Mouse (Mus musculus): Measurements from ENCODE around the gene Rpusd3. TPM values are rescaled to one million over a fixed set of nuclear protein-coding genes. Genes with fewer than 3 reads are reported as not detected.

The Rpusd3 gene
- polyA plus RNA-seq, 1 experiment from 2014 or later = 24.0 TPM

- ATAC-seq (replicated peaks; ENCODE audit: low FRiP score) = peak; percentile 84
- Histone ChIP-seq H3K9ac (peak within 1 kb of the TSS; percentile 88), H3K4me3 (replicated peaks) (peak within 1 kb of the TSS; percentile 98), H3K27ac (peak within 1 kb of the TSS; percentile 77), H3K9me3 (replicated peaks) (no peaks in the 10 kb centered on the region), H3K27me3 (no peaks in the 10 kb centered on the region), H3K36me3 (peaks cover 22% of the 10 kb centered on the region), H3K4me1 (peaks cover 28% of the 10 kb centered on the region), H3K4me2 (peak within 1 kb of the TSS; percentile 90)
- WGBS = under 1% methylated on average over 45 of the region's 45 CpGs
Observed at GRCm38 (mm10) chr6:113442442-113443090, 23.4 kb upstream of the Rpusd3 start, which contains the start of gene Jagn1. Gene Jagn1, plus strand, starts transcription at chr6:113442569.

GRCm38 (mm10) chr6:113442087-113442441 is 22.9 kb upstream of the Rpusd3 start:
- H3K4me3 ChIP-seq (replicated peaks) = peak overlapping the region; percentile 98
- H3K36me3 ChIP-seq = peaks cover 17% of the 10 kb centered on the region
- H3K4me2 ChIP-seq = peak overlapping the region; percentile 90
- H3K27ac ChIP-seq = peak overlapping the region; percentile 77
- H3K9ac ChIP-seq = peak overlapping the region; percentile 88
- peaks cover 28% of the 10 kb centered on the region for H3K4me1 ChIP-seq
- WGBS = 39% methylated on average over 9 of the region's 9 CpGs
- no peaks in the 10 kb centered on the region for H3K27me3 ChIP-seq
- no peaks in the 10 kb centered on the region for H3K9me3 ChIP-seq (replicated peaks)
- ATAC-seq (replicated peaks; ENCODE audit: low FRiP score) = peak; percentile 1; the same call in 1 of the 2 replicates

GRCm38 (mm10) chr6:113441147-113441680 is 22.1 kb upstream of the Rpusd3 start:
- WGBS = 54% methylated on average over 7 of the region's 7 CpGs

GRCm38 (mm10) chr6:113440686-113441085 is 21.5 kb upstream of the Rpusd3 start:
- Histone ChIP-seq H3K4me2 (no peak overlapping the region), H3K27ac (no peak overlapping the region), H3K36me3 (peaks cover 7% of the 10 kb centered on the region; the same call in 1 of the 2 replicates), H3K9me3 (replicated peaks) (no peaks in the 10 kb centered on the region), H3K27me3 (no peaks in the 10 kb centered on the region), H3K4me1 (peaks cover 25% of the 10 kb centered on the region), H3K4me3 (replicated peaks) (no peak overlapping the region), H3K9ac (no peak overlapping the region)
- WGBS = 86% methylated on average over 3 of the region's 3 CpGs
- ATAC-seq (replicated peaks; ENCODE audit: low FRiP score) = no peak

More at GRCm38 (mm10) chr6:113441147-113441680, 22.1 kb upstream of the Rpusd3 start:
- Histone ChIP-seq H3K27ac (no peak overlapping the region), H3K4me2 (no peak overlapping the region), H3K9me3 (replicated peaks) (no peaks in the 10 kb centered on the region), H3K9ac (no peak overlapping the region), H3K4me1 (peaks cover 28% of the 10 kb centered on the region), H3K4me3 (replicated peaks) (no peak overlapping the region), H3K36me3 (peaks cover 9% of the 10 kb centered on the region; the same call in 1 of the 2 replicates), H3K27me3 (no peaks in the 10 kb centered on the region)
- no peak for ATAC-seq (replicated peaks; ENCODE audit: low FRiP score)

GRCm38 (mm10) chr6:113438721-113439430 is 19.7 kb upstream of the Rpusd3 start:
- Histone ChIP-seq H3K4me3 (replicated peaks) (no peak overlapping the region), H3K4me2 (no peak overlapping the region), H3K27ac (no peak overlapping the region), H3K4me1 (peaks cover 16% of the 10 kb centered on the region), H3K9me3 (replicated peaks) (no peaks in the 10 kb centered on the region), H3K36me3 (no peaks in the 10 kb centered on the region), H3K27me3 (no peaks in the 10 kb centered on the region), H3K9ac (no peak overlapping the region)
- ATAC-seq (replicated peaks; ENCODE audit: low FRiP score) = no peak
- 55% methylated on average over 12 of the region's 12 CpGs for WGBS

GRCm38 (mm10) chr6:113437135-113437534 is 18.0 kb upstream of the Rpusd3 start:
- 75% methylated on average over 12 of the region's 12 CpGs for WGBS
- H3K4me2 ChIP-seq = no peak overlapping the region
- H3K9ac ChIP-seq = no peak overlapping the region
- H3K4me1 ChIP-seq = peaks cover 6% of the 10 kb centered on the region; the same call in 1 of the 2 replicates
- H3K36me3 ChIP-seq = no peaks in the 10 kb centered on the region
- no peak for ATAC-seq (replicated peaks; ENCODE audit: low FRiP score)
- no peaks in the 10 kb centered on the region for H3K9me3 ChIP-seq (replicated peaks)
- H3K27ac ChIP-seq = no peak overlapping the region
- H3K4me3 ChIP-seq (replicated peaks) = no peak overlapping the region
- H3K27me3 ChIP-seq = no peaks in the 10 kb centered on the region

- no peak for ATAC-seq (replicated peaks; ENCODE audit: low FRiP score)
- H3K27ac ChIP-seq = no peak within 1 kb of the TSS
- H3K9me3 ChIP-seq (replicated peaks) = no peaks in the 10 kb centered on the region
- no peak within 1 kb of the TSS for H3K9ac ChIP-seq
- 0 out of 2 replicates have a peak, but pooled peaks cover 4% of the 10 kb centered on the region for H3K4me1 ChIP-seq
- H3K27me3 ChIP-seq = no peaks in the 10 kb centered on the region
- no peaks in the 10 kb centered on the region for H3K36me3 ChIP-seq
- no peak within 1 kb of the TSS for H3K4me2 ChIP-seq
- WGBS = 73% methylated on average over 9 of the region's 9 CpGs
- no peak within 1 kb of the TSS for H3K4me3 ChIP-seq (replicated peaks)
Observed at GRCm38 (mm10) chr6:113435664-113436205, 16.6 kb upstream of the Rpusd3 start, which contains the start of gene Cidec. Gene Cidec, minus strand, starts transcription at chr6:113435760.

- Histone ChIP-seq H3K27me3 (no peaks in the 10 kb centered on the region), H3K4me2 (no peak overlapping the region), H3K36me3 (no peaks in the 10 kb centered on the region), H3K27ac (no peak overlapping the region), H3K9me3 (replicated peaks) (no peaks in the 10 kb centered on the region), H3K9ac (no peak overlapping the region), H3K4me1 (0 out of 2 replicates have a peak, but pooled peaks cover 4% of the 10 kb centered on the region), H3K4me3 (replicated peaks) (no peak overlapping the region)
- no peak for ATAC-seq (replicated peaks; ENCODE audit: low FRiP score)
- 71% methylated on average over 7 of the region's 7 CpGs for WGBS
Observed at GRCm38 (mm10) chr6:113434691-113435090, 15.6 kb upstream of the Rpusd3 start.

- H3K9me3 ChIP-seq (replicated peaks) = no peaks in the 10 kb centered on the region
- H3K27ac ChIP-seq = no peak overlapping the region
- H3K9ac ChIP-seq = no peak overlapping the region
- 0 out of 2 replicates have a peak, but pooled peaks cover 4% of the 10 kb centered on the region for H3K4me1 ChIP-seq
- no peak overlapping the region for H3K4me2 ChIP-seq
- WGBS = 73% methylated on average over 3 of the region's 3 CpGs
- no peaks in the 10 kb centered on the region for H3K36me3 ChIP-seq
- ATAC-seq (replicated peaks; ENCODE audit: low FRiP score) = no peak
- H3K27me3 ChIP-seq = no peaks in the 10 kb centered on the region
- H3K4me3 ChIP-seq (replicated peaks) = no peak overlapping the region
Observed at GRCm38 (mm10) chr6:113433661-113434060, 14.5 kb upstream of the Rpusd3 start.

- H3K36me3 ChIP-seq = no peaks in the 10 kb centered on the region
- peaks cover 3% of the 10 kb centered on the region; the same call in 1 of the 2 replicates for H3K9me3 ChIP-seq (replicated peaks)
- no peaks in the 10 kb centered on the region for H3K27me3 ChIP-seq
- 0 out of 2 replicates have a peak, but pooled peaks cover 4% of the 10 kb centered on the region for H3K4me1 ChIP-seq
- H3K4me2 ChIP-seq = no peak overlapping the region
- no peak overlapping the region for H3K4me3 ChIP-seq (replicated peaks)
- 51% methylated on average over 3 of the region's 3 CpGs for WGBS
- H3K27ac ChIP-seq = 0 out of 2 replicates have a peak overlapping the region, but pooled peaks have one; percentile 5
- ATAC-seq (replicated peaks; ENCODE audit: low FRiP score) = no peak
- no peak overlapping the region for H3K9ac ChIP-seq
Observed at GRCm38 (mm10) chr6:113431801-113432200, 12.7 kb upstream of the Rpusd3 start.

GRCm38 (mm10) chr6:113430846-113431245 is 11.7 kb upstream of the Rpusd3 start:
- Histone ChIP-seq H3K9me3 (replicated peaks) (peaks cover 3% of the 10 kb centered on the region; the same call in 1 of the 2 replicates), H3K27me3 (no peaks in the 10 kb centered on the region), H3K27ac (no peak overlapping the region), H3K4me1 (0 out of 2 replicates have a peak, but pooled peaks cover 4% of the 10 kb centered on the region), H3K4me3 (replicated peaks) (no peak overlapping the region), H3K9ac (no peak overlapping the region), H3K4me2 (no peak overlapping the region), H3K36me3 (no peaks in the 10 kb centered on the region)
- WGBS = 55% methylated on average over 3 of the region's 3 CpGs
- ATAC-seq (replicated peaks; ENCODE audit: low FRiP score) = no peak

All from kidney, embryonic 15.5 days (tissue).